Mouse (Mus musculus) forebrain, embryonic 14.5 days (tissue): ENCODE measurements around the gene Tulp3. TPM values are rescaled to one million over a fixed set of nuclear protein-coding genes. Genes with fewer than 3 reads are reported as not detected.

Experiments
- ATAC-seq: fragments of 200-750 bp; cut with Nextera tagmentation; 2 replicates; pipeline ENCODE4 v1.8.0; 2017; ENCODE audit warnings: mild to moderate bottlenecking, moderate library complexity
- DNase-seq: peaks from one replicate; pipeline ENCODE4 v3.0.0-alpha.2; 2015; ENCODE audit warnings: low spot score
- H3K27ac ChIP-seq: fragments of 300-500 bp; sonication (generic); 2 replicates; pipeline ENCODE4 v1.5.1; 2014; ENCODE audit warnings: low read depth, mild to moderate bottlenecking, control low read depth, low read length, moderate library complexity
- H3K27me3 ChIP-seq: fragments of 300-500 bp; sonication (generic); replicated peaks from 2 replicates; pipeline ENCODE4 v1.6.1; 2014; ENCODE audit warnings: low read length, control low read depth, mixed read lengths; ENCODE audit not compliant: control insufficient read depth, insufficient read depth
- H3K36me3 ChIP-seq: fragments of 300-500 bp; sonication (generic); 2 replicates; pipeline ENCODE4 v1.6.1; 2014; ENCODE audit warnings: low read length, control low read depth; ENCODE audit not compliant: control insufficient read depth, insufficient read depth
- H3K4me1 ChIP-seq: fragments of 300-500 bp; sonication (generic); 2 replicates; pipeline ENCODE4 v1.6.1; 2014; ENCODE audit warnings: antibody characterized with exemption, low read length, control low read depth; ENCODE audit not compliant: control insufficient read depth, insufficient read depth
- H3K4me2 ChIP-seq: fragments of 300-500 bp; sonication (generic); 2 replicates; pipeline ENCODE4 v1.6.1; 2014; ENCODE audit warnings: mild to moderate bottlenecking, control low read depth, low read length
- H3K4me3 ChIP-seq: fragments of 300-500 bp; sonication (generic); 2 replicates; pipeline ENCODE4 v1.5.1; 2014; ENCODE audit warnings: low read depth, low read length, control low read depth
- H3K9ac ChIP-seq: fragments of 300-500 bp; sonication (generic); 2 replicates; pipeline ENCODE4 v1.6.1; 2014; ENCODE audit warnings: mild to moderate bottlenecking, low read length, control low read depth, moderate library complexity
- H3K9me3 ChIP-seq: fragments of 300-500 bp; sonication (generic); replicated peaks from 2 replicates; pipeline ENCODE4 v1.6.1; 2016; ENCODE audit warnings: low read length, control low read depth, mixed read lengths; ENCODE audit not compliant: control insufficient read depth
- WGBS: fragments of 180-500 bp; shearing (Covaris S2); extraction: QIAGEN DNeasy Blood & Tissue Kit; methylation state at CpG from one replicate; pipeline ENCODE4 v1.1.7; 2014; 5-methylcytosine and 5-hydroxymethylcytosine counted together
- polyA plus RNA-seq: library from polyadenylated mRNA; unstranded; fragments of >200 nt; fragmentation: Nextera tagmentation; extraction: Ambion mirVana; gene quantifications from 2 replicates; pipeline ENCODE4 v1.2.1, GENCODE M21; 2014

Tulp3 gene
- polyA plus RNA-seq, 1 experiment from 2014 or later, result 10.4 TPM

GRCm38 (mm10) chr6:128277132-128278085 is 78.2 kb downstream of the Tulp3 start:
- Histone ChIP-seq H3K9me3 (no peaks in the 10 kb centered on the region), H3K4me1 (peaks cover 4% of the 10 kb centered on the region; the same call in 1 of the 2 replicates), H3K27ac (no peak overlapping the region), H3K27me3 (no peaks in the 10 kb centered on the region), H3K9ac (no peak overlapping the region), H3K4me2 (no peak overlapping the region), H3K36me3 (no peaks in the 10 kb centered on the region), H3K4me3 (no peak overlapping the region)
- ATAC-seq, result peak; percentile 30; the same call in 1 of the 2 replicates
- peak; percentile 35 for DNase-seq
- 89% methylated on average over 11 of the region's 11 CpGs for WGBS

GRCm38 (mm10) chr6:128276349-128276748 is 79.3 kb downstream of the Tulp3 start:
- Histone ChIP-seq H3K9ac (no peak overlapping the region), H3K27me3 (no peaks in the 10 kb centered on the region), H3K9me3 (no peaks in the 10 kb centered on the region), H3K4me2 (no peak overlapping the region), H3K36me3 (no peaks in the 10 kb centered on the region), H3K4me3 (no peak overlapping the region), H3K27ac (no peak overlapping the region), H3K4me1 (no peaks in the 10 kb centered on the region; the same call in 1 of the 2 replicates)
- 82% methylated on average over 6 of the region's 6 CpGs for WGBS
- no peak for ATAC-seq
- DNase-seq, result no peak

- DNase-seq (no peak), ATAC-seq (no peak)
- no peak overlapping the region for H3K9ac ChIP-seq
- H3K4me3 ChIP-seq, result no peak overlapping the region
- H3K36me3 ChIP-seq, result no peaks in the 10 kb centered on the region
- no peaks in the 10 kb centered on the region for H3K4me1 ChIP-seq
- no peak overlapping the region for H3K4me2 ChIP-seq
- WGBS, result 94% methylated on average over 8 of the region's 8 CpGs
- no peak overlapping the region for H3K27ac ChIP-seq
- H3K27me3 ChIP-seq, result no peaks in the 10 kb centered on the region
- no peaks in the 10 kb centered on the region for H3K9me3 ChIP-seq
Observed at GRCm38 (mm10) chr6:128275506-128276064, 80.1 kb downstream of the Tulp3 start.

- H3K4me3 ChIP-seq, result no peak overlapping the region
- no peaks in the 10 kb centered on the region for H3K9me3 ChIP-seq
- 56% methylated on average over 1 of the region's 1 CpGs for WGBS
- H3K9ac ChIP-seq, result no peak overlapping the region
- H3K36me3 ChIP-seq, result no peaks in the 10 kb centered on the region
- no peaks in the 10 kb centered on the region for H3K4me1 ChIP-seq
- H3K27me3 ChIP-seq, result no peaks in the 10 kb centered on the region
- ATAC-seq (no peak), DNase-seq (no peak)
- no peak overlapping the region for H3K27ac ChIP-seq
- H3K4me2 ChIP-seq, result no peak overlapping the region
Observed at GRCm38 (mm10) chr6:128273507-128273906, 82.1 kb downstream of the Tulp3 start.

GRCm38 (mm10) chr6:128272754-128273153 is 82.9 kb downstream of the Tulp3 start:
- no peaks in the 10 kb centered on the region for H3K27me3 ChIP-seq
- H3K4me3 ChIP-seq, result no peak overlapping the region
- H3K9me3 ChIP-seq, result no peaks in the 10 kb centered on the region
- ATAC-seq (no peak), DNase-seq (no peak)
- 97% methylated on average over 17 of the region's 17 CpGs for WGBS
- no peaks in the 10 kb centered on the region for H3K36me3 ChIP-seq
- H3K4me1 ChIP-seq, result no peaks in the 10 kb centered on the region
- no peak overlapping the region for H3K27ac ChIP-seq
- no peak overlapping the region for H3K4me2 ChIP-seq
- no peak overlapping the region for H3K9ac ChIP-seq

Other genes with a start within 250 kb of the Tulp3 start
- 23.0 and 36.2 TPM in 2 replicates for gene Tspan9, start 212.3 kb downstream of the Tulp3 start, polyA plus RNA-seq
- gene Tead4, start 55.0 kb downstream of the Tulp3 start, polyA plus RNA-seq, result 0.18 and 0.37 TPM in 2 replicates
- gene Rhno1, start 7.1 kb upstream of the Tulp3 start, polyA plus RNA-seq, result 128 and 131 TPM in 2 replicates
- gene Foxm1, start 7.1 kb upstream of the Tulp3 start, polyA plus RNA-seq, result 18.4 and 21.5 TPM in 2 replicates
- 0.32 and 0.61 TPM in 2 replicates for gene Tex52, start 19.6 kb upstream of the Tulp3 start, polyA plus RNA-seq
- not detected in 2 replicates for gene Gm44596, start 19.7 kb upstream of the Tulp3 start, polyA plus RNA-seq
- 4.7 TPM in 2 replicates for gene Nrip2, start 43.4 kb upstream of the Tulp3 start, polyA plus RNA-seq
- gene Itfg2, start 69.1 kb upstream of the Tulp3 start, polyA plus RNA-seq, result 28.0 and 32.1 TPM in 2 replicates
- 366 and 400 TPM in 2 replicates for gene Fkbp4, start 82.8 kb upstream of the Tulp3 start, polyA plus RNA-seq
- gene Pzp, start 170.9 kb upstream of the Tulp3 start, polyA plus RNA-seq, result not detected in 2 replicates
- 2.8 and 3.3 TPM in 2 replicates for gene A2ml1, start 225.8 kb upstream of the Tulp3 start, polyA plus RNA-seq